Mouse (Mus musculus): ENCODE measurements around the gene Apold1.

Apold1 gene

GRCm38 (mm10) chr6:134976628-134977027 is 4.9 kb upstream of the Apold1 start:
- no peak for DNase-seq

GRCm38 (mm10) chr6:134983529-134984370 is 2.2 kb downstream of the Apold1 start:
- DNase-seq = peak; percentile 92 to 98

- peak; percentile 28 to 56 for DNase-seq
Observed at GRCm38 (mm10) chr6:134984748-134985147, 3.2 kb downstream of the Apold1 start.

GRCm38 (mm10) chr6:134988377-134988776 is 6.9 kb downstream of the Apold1 start:
- no peak for DNase-seq

- no peak for DNase-seq
Observed at GRCm38 (mm10) chr6:134990674-134991073, 9.2 kb downstream of the Apold1 start.

- no peak for DNase-seq
Observed at GRCm38 (mm10) chr6:134994031-134994651, 12.6 kb downstream of the Apold1 start.

GRCm38 (mm10) chr6:134994985-134995384 is 13.5 kb downstream of the Apold1 start:
- no peak for DNase-seq

GRCm38 (mm10) chr6:134996918-134997317 is 15.4 kb downstream of the Apold1 start:
- DNase-seq = no peak

- DNase-seq = no peak
Observed at GRCm38 (mm10) chr6:134998076-134998475, 16.6 kb downstream of the Apold1 start.

GRCm38 (mm10) chr6:134998781-134999180 is 17.3 kb downstream of the Apold1 start:
- DNase-seq = no peak

GRCm38 (mm10) chr6:135000272-135000671 is 18.8 kb downstream of the Apold1 start:
- DNase-seq = no peak

GRCm38 (mm10) chr6:135001991-135002390 is 20.5 kb downstream of the Apold1 start:
- no peak for DNase-seq

- no peak for DNase-seq
Observed at GRCm38 (mm10) chr6:135006372-135006771, 24.9 kb downstream of the Apold1 start.

GRCm38 (mm10) chr6:135011048-135011733 is 29.7 kb downstream of the Apold1 start, which contains the start of gene Ddx47:
Gene Ddx47 (plus strand): TSS chr6:135011612.
- peak; percentile 95 to 98 for DNase-seq

GRCm38 (mm10) chr6:135011734-135012116 is 30.2 kb downstream of the Apold1 start:
- DNase-seq = peak in 1 of 2 experiments; percentile 3

GRCm38 (mm10) chr6:135017211-135017610 is 35.7 kb downstream of the Apold1 start:
- no peak for DNase-seq

GRCm38 (mm10) chr6:135019564-135019963 is 38.0 kb downstream of the Apold1 start:
- no peak for DNase-seq

- DNase-seq = no peak
Observed at GRCm38 (mm10) chr6:135021633-135022032, 40.1 kb downstream of the Apold1 start.

GRCm38 (mm10) chr6:135023379-135023778 is 41.9 kb downstream of the Apold1 start:
- no peak for DNase-seq

- DNase-seq = peak in 1 of 2 experiments; percentile 11
Observed at GRCm38 (mm10) chr6:135024781-135025420, 43.4 kb downstream of the Apold1 start.

GRCm38 (mm10) chr6:135026232-135026631 is 44.7 kb downstream of the Apold1 start:
- peak; percentile 34 to 41 for DNase-seq

- DNase-seq = peak in 1 of 2 experiments; percentile 6
Observed at GRCm38 (mm10) chr6:135026755-135027154, 45.2 kb downstream of the Apold1 start.

GRCm38 (mm10) chr6:135029246-135029645 is 47.7 kb downstream of the Apold1 start:
- DNase-seq = peak; percentile 68 to 74
